Mouse (Mus musculus): ENCODE measurements around the gene Rad9b. TPM values are rescaled to one million over a fixed set of nuclear protein-coding genes. Genes with fewer than 3 reads are reported as not detected.

The Rad9b gene
- polyA plus RNA-seq, 1 experiment from 2014 or later: 6.2 TPM

DNA sequence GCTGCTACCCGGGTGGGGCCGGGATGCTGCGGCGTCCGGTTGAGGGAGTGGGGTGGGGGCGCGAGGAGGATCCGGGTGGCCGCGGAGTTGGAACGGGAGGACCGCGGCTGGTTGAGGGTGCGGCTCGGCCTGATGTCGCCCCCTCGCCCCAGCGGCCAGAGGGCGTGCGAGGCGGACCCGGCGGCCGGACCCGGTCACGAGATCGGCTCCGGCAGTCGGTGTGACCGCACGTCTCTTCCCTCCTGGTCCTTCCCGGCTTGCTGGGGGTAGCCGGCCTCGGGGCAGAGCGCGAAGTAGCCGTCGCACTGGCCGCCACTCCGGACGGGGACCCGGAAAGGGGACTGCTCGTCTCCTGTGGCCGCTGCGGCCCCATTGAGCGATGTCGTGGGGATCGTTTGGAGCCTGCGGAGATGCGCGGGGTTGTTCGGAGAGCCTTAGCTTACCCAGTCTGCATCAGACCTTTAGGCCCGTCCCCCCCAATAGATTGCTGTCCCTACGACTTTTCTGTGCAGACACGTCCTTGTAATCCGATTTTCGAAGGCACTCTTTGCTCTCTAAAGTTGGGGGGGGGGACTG lies 547 bp upstream of the Rad9b start:
- H3K27me3 ChIP-seq (replicated peaks): no peaks in the 10 kb centered on the region
- peak overlapping the region; percentile 98 for H3K9ac ChIP-seq
- peak; percentile 85 for ATAC-seq (ENCODE audit: extremely low read depth, insufficient number of reproducible peaks, low FRiP score, low TSS enrichment)
- H3K27ac ChIP-seq (replicated peaks): peak overlapping the region; percentile 85
- peak overlapping the region; percentile 96 for H3K4me3 ChIP-seq
- peak overlapping the region; percentile 88 for H3K4me2 ChIP-seq
- peaks cover 17% of the 10 kb centered on the region for H3K36me3 ChIP-seq
- no peaks in the 10 kb centered on the region for H3K9me3 ChIP-seq
- peaks cover 16% of the 10 kb centered on the region for H3K4me1 ChIP-seq
- under 1% methylated on average over 49 of the region's 57 CpGs for WGBS

GRCm38 (mm10) chr5:122345777-122346176 lies 8.3 kb downstream of the Rad9b start:
- no peak overlapping the region for H3K4me2 ChIP-seq
- no peaks in the 10 kb centered on the region for H3K9me3 ChIP-seq
- no peak for ATAC-seq (ENCODE audit: extremely low read depth, insufficient number of reproducible peaks, low FRiP score, low TSS enrichment)
- no peak overlapping the region for H3K9ac ChIP-seq
- H3K4me3 ChIP-seq: no peak overlapping the region
- peaks cover 5% of the 10 kb centered on the region; the same call in 1 of the 2 replicates for H3K4me1 ChIP-seq
- no peaks in the 10 kb centered on the region for H3K36me3 ChIP-seq
- H3K27ac ChIP-seq (replicated peaks): no peak overlapping the region
- WGBS: 70% methylated on average over 4 of the region's 4 CpGs
- H3K27me3 ChIP-seq (replicated peaks): no peaks in the 10 kb centered on the region

- no peak overlapping the region for H3K4me3 ChIP-seq
Measured at GRCm38 (mm10) chr5:122344260-122344659, 9.8 kb downstream of the Rad9b start.

DNA sequence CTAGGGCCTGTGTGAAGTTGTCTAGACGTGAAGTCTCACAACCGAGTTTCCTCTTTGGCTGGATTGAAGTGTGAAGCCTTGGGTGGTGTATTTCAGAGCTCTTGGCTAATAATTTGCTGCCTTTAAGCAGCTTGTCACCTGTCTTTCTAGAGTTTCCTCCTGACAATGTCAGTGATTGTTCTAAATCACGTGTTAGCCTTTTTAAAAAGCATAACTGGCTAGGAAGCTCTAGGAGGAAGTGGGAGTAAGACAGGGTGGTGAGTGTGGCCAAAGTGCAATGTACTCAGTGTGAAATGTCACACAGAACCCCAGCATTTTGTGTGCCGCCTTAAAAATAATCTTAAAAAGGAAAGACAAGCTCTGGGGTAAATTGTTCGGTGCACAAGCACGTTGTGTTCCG lies 10.3 kb downstream of the Rad9b start:
- H3K4me1 ChIP-seq: peaks cover 5% of the 10 kb centered on the region; the same call in 1 of the 2 replicates
- H3K4me2 ChIP-seq: no peak overlapping the region
- no peak for ATAC-seq (ENCODE audit: extremely low read depth, insufficient number of reproducible peaks, low FRiP score, low TSS enrichment)
- no peaks in the 10 kb centered on the region for H3K9me3 ChIP-seq
- WGBS: 47% methylated on average over 7 of the region's 7 CpGs
- H3K4me3 ChIP-seq: no peak overlapping the region
- H3K9ac ChIP-seq: no peak overlapping the region
- H3K27me3 ChIP-seq (replicated peaks): no peaks in the 10 kb centered on the region
- H3K36me3 ChIP-seq: no peaks in the 10 kb centered on the region
- no peak overlapping the region for H3K27ac ChIP-seq (replicated peaks)

More at GRCm38 (mm10) chr5:122344260-122344659, 9.8 kb downstream of the Rad9b start:
- no peaks in the 10 kb centered on the region for H3K36me3 ChIP-seq
- H3K27me3 ChIP-seq (replicated peaks): no peaks in the 10 kb centered on the region
- peak; percentile 42; the same call in 1 of the 2 replicates for ATAC-seq (ENCODE audit: extremely low read depth, insufficient number of reproducible peaks, low FRiP score, low TSS enrichment)
- H3K27ac ChIP-seq (replicated peaks): no peak overlapping the region
- H3K9me3 ChIP-seq: no peaks in the 10 kb centered on the region
- no peak overlapping the region for H3K9ac ChIP-seq
- H3K4me1 ChIP-seq: peaks cover 5% of the 10 kb centered on the region; the same call in 1 of the 2 replicates
- WGBS: 7% methylated on average over 5 of the region's 5 CpGs
- H3K4me2 ChIP-seq: no peak overlapping the region

DNA sequence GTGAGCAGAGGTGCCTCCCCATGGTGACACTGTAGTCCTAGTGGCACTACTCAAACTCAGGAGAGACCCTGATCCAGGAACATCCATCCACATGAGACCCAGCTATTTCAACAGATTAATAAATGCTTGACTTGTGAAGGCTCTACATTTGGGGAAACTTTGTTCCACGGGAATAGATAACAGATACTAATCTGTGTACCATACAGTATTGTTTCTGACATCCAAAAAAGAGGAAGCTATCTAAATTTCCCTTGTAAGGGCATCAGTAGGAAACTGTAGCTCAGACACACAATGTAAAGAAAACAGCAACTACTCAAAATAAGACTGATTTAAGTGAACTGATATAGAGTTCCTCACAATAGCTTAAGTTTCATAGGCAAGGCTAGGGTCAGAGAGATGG lies 11.2 kb downstream of the Rad9b start:
- Histone ChIP-seq H3K4me2 (no peak overlapping the region), H3K36me3 (no peaks in the 10 kb centered on the region), H3K27ac (replicated peaks) (no peak overlapping the region), H3K4me3 (no peak overlapping the region), H3K4me1 (peaks cover 5% of the 10 kb centered on the region; the same call in 1 of the 2 replicates), H3K9ac (no peak overlapping the region), H3K9me3 (no peaks in the 10 kb centered on the region), H3K27me3 (replicated peaks) (no peaks in the 10 kb centered on the region)
- WGBS: 63% methylated on average over 1 of the region's 1 CpGs
- no peak for ATAC-seq (ENCODE audit: extremely low read depth, insufficient number of reproducible peaks, low FRiP score, low TSS enrichment)

GRCm38 (mm10) chr5:122336554-122337294 lies 17.3 kb downstream of the Rad9b start:
- Histone ChIP-seq H3K9me3 (no peaks in the 10 kb centered on the region), H3K4me3 (no peak overlapping the region), H3K27ac (replicated peaks) (no peak overlapping the region), H3K36me3 (no peaks in the 10 kb centered on the region), H3K4me2 (no peak overlapping the region), H3K27me3 (replicated peaks) (no peaks in the 10 kb centered on the region), H3K4me1 (no peaks in the 10 kb centered on the region; the same call in 1 of the 2 replicates), H3K9ac (no peak overlapping the region)
- WGBS: 84% methylated on average over 7 of the region's 7 CpGs
- no peak for ATAC-seq (ENCODE audit: extremely low read depth, insufficient number of reproducible peaks, low FRiP score, low TSS enrichment)

DNA sequence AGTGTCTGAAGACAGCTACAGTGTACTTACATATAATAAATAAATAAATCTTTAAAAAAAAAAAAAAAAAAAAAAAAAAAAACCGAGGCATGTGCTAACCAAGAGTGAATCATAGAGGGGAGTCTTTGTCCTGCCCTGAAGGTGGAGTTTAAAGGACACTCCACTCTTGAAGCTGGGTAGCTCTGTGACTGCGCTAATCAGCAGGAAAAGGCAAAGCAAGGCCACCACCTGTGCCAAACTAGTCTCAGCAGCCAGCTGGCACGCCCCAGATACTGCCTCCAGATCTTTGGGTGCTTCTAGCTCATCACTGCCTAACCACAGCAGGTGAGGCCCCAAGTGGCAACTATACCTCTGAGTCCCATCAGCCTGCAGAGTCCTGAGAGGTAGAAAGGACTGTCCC lies 19.4 kb downstream of the Rad9b start:
- H3K27me3 ChIP-seq (replicated peaks): no peaks in the 10 kb centered on the region
- H3K4me3 ChIP-seq: no peak overlapping the region
- no peaks in the 10 kb centered on the region for H3K4me1 ChIP-seq
- H3K9me3 ChIP-seq: no peaks in the 10 kb centered on the region
- H3K4me2 ChIP-seq: no peak overlapping the region
- WGBS: 59% methylated on average over 3 of the region's 3 CpGs
- H3K9ac ChIP-seq: no peak overlapping the region
- ATAC-seq (ENCODE audit: extremely low read depth, insufficient number of reproducible peaks, low FRiP score, low TSS enrichment): no peak
- H3K36me3 ChIP-seq: no peaks in the 10 kb centered on the region
- H3K27ac ChIP-seq (replicated peaks): no peak overlapping the region

- Histone ChIP-seq H3K4me2 (no peak overlapping the region), H3K9me3 (no peaks in the 10 kb centered on the region), H3K27ac (replicated peaks) (no peak overlapping the region), H3K4me3 (no peak overlapping the region), H3K4me1 (no peaks in the 10 kb centered on the region), H3K27me3 (replicated peaks) (no peaks in the 10 kb centered on the region), H3K36me3 (peaks cover 29% of the 10 kb centered on the region), H3K9ac (no peak overlapping the region)
- 76% methylated on average over 4 of the region's 4 CpGs for WGBS
- ATAC-seq (ENCODE audit: extremely low read depth, insufficient number of reproducible peaks, low FRiP score, low TSS enrichment): no peak
Measured at GRCm38 (mm10) chr5:122330269-122330668, 23.8 kb downstream of the Rad9b start.

DNA sequence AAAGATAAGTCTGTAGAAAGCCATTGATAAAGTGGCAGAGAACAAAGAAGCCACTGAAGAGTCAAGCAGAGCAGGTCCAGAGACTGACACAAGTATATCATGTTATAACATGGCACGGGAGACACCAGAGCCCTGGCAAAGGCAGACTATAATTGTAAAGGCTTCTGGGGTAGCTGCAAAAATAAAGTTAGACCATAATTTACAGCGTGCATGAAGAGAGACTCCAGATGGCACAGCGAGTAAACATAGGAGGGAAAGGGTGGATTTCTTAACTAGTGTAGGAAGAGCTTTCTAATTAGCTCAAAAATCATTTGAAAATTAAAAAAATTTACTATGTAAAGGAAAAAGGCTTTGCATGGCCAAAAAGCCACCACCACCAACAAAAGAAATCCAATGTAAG lies 26.8 kb downstream of the Rad9b start:
- Histone ChIP-seq H3K9ac (no peak overlapping the region), H3K4me2 (no peak overlapping the region), H3K4me3 (no peak overlapping the region), H3K9me3 (no peaks in the 10 kb centered on the region), H3K4me1 (peaks cover 5% of the 10 kb centered on the region), H3K27ac (replicated peaks) (no peak overlapping the region), H3K27me3 (replicated peaks) (no peaks in the 10 kb centered on the region), H3K36me3 (peaks cover 50% of the 10 kb centered on the region)
- WGBS: 84% methylated on average over 3 of the region's 3 CpGs
- ATAC-seq (ENCODE audit: extremely low read depth, insufficient number of reproducible peaks, low FRiP score, low TSS enrichment): no peak

DNA sequence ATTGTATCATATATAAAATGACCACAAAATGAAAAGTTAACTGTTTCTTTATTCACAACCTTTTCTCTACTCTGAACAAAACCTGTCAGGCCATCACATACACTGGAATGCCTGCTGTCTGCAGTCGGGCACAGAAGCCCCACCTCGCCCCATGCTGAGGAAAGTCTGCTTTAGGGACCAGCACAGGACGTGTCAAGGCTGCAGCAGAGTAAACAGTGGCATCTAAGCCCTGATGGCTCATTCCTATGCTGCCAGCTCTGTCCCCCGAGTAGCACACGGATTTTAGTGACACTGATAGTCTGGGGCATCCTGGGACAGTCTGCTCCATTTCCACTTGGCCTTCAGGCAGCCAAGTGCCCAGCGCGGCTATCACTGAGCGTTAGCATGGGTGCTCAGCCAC lies 28.6 kb downstream of the Rad9b start:
- Histone ChIP-seq H3K4me3 (no peak overlapping the region), H3K36me3 (peaks cover 67% of the 10 kb centered on the region), H3K4me2 (no peak overlapping the region), H3K4me1 (peaks cover 9% of the 10 kb centered on the region), H3K27me3 (replicated peaks) (no peaks in the 10 kb centered on the region), H3K9me3 (no peaks in the 10 kb centered on the region), H3K27ac (replicated peaks) (no peak overlapping the region), H3K9ac (no peak overlapping the region)
- no peak for ATAC-seq (ENCODE audit: extremely low read depth, insufficient number of reproducible peaks, low FRiP score, low TSS enrichment)
- WGBS: 83% methylated on average over 8 of the region's 8 CpGs

- no peak for ATAC-seq (ENCODE audit: extremely low read depth, insufficient number of reproducible peaks, low FRiP score, low TSS enrichment)
- 84% methylated on average over 23 of the region's 23 CpGs for WGBS
- peaks cover 67% of the 10 kb centered on the region for H3K36me3 ChIP-seq
Measured at GRCm38 (mm10) chr5:122324608-122325431, 29.2 kb downstream of the Rad9b start.

More at GRCm38 (mm10) chr5:122324608-122325431, 29.2 kb downstream of the Rad9b start:
- Histone ChIP-seq H3K4me1 (peaks cover 16% of the 10 kb centered on the region), H3K4me3 (no peak overlapping the region), H3K9me3 (no peaks in the 10 kb centered on the region), H3K27me3 (replicated peaks) (no peaks in the 10 kb centered on the region), H3K9ac (0 out of 2 replicates have a peak overlapping the region, but pooled peaks have one; percentile 28), H3K27ac (replicated peaks) (no peak overlapping the region), H3K4me2 (no peak overlapping the region)

Measured in heart, embryonic 13.5 days (tissue).